Mouse (Mus musculus): ENCODE measurements around the gene Slc22a6. TPM values are rescaled to one million over a fixed set of nuclear protein-coding genes. Genes with fewer than 3 reads are reported as not detected.

The Slc22a6 gene
- total RNA-seq, 2 experiments from 2014 or later: 0.17 TPM; not detected in 1

DNA sequence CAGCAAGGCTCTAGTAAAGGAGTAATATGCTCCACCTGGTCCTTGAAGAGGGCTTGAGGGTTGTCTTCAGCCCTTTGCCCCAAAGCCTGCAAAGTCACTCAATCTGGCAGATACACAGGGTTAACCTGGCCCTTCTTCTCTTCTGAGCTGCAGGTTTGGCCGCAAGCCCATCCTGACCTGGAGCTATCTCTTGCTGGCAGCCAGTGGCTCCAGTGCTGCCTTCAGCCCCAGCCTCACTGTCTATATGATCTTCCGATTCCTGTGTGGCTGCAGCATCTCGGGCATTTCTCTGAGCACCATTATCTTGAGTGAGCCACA lies 12.6 kb upstream of the Slc22a6 start:
- DNase-seq (ENCODE audit: low spot score in 2 of 2): no peak

DNA sequence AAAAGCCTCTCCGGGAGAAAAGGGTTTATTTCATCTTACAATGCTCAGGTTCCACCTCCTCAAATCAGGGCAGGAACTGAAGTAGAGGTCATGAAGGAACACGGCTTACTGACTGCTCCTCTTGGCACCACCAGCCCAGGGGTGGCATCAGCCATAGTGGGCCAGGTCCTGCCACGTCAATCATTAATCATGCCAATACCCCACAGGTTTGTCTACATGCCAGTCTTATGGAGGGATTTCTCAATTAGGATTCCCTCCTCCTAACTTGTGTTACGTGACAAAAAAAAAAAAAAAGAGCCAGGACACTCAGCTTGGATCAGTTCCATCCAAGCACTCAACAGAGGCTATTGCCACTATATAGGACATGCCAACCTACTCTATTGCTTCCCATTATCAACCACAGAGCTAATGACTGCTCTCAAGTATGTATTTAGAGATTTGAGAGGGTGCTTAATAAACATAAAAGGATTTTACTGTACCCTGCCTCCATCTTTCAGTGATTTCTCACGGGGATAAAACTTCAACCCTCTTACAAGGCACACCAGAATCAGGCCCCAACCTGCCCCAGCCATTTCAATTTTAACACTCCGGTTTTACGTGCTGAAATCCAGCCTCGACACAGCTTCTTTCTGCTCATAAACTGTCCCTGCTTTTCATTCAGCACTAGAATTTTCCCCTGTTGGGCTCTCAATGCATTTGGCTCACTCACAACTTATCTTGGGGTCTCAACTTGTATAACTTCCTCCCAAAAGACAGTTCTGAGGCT lies 6.3 kb upstream of the Slc22a6 start:
- no peak for DNase-seq (ENCODE audit: low spot score in 2 of 2)

DNA sequence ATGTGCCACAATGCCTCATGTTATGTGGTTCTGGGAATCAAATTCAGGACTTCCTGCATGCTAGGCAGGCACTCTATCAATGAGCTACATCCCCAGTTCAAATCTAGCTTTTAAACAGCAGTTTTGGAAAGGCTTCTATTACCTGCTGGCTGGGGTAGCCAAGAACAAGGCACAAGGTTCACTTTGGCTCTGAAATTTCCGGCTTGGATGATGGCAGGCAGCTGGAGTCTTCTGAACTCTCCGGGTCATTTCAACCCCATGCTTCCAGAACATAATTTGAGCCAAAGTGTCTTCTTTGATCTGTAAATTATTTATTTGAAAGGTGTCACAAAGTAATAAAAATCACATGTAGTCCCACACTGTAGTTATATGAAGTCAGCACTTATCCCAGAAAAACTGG lies 4.7 kb upstream of the Slc22a6 start:
- DNase-seq (ENCODE audit: low spot score in 2 of 2): no peak

DNA sequence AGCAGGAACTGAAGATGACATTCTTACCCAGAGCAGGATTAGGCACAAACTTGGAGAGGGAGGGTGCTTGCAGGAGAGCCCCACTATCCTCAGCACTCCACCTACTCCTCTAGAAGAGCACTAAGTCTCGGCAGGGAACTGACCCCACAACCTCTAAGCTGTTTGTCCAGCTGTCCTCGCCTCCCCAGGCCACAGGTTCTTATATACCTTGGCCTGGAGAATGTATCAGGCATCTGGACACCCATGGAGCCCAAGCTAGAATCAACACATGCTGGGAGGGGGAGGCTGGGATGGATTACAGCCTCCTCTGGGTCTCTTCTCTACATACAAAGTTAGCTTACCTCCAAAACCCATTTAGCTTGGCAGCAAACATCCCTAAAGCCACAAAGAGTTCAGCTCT lies 3.5 kb upstream of the Slc22a6 start:
- no peak for DNase-seq (ENCODE audit: low spot score in 2 of 2)

DNA sequence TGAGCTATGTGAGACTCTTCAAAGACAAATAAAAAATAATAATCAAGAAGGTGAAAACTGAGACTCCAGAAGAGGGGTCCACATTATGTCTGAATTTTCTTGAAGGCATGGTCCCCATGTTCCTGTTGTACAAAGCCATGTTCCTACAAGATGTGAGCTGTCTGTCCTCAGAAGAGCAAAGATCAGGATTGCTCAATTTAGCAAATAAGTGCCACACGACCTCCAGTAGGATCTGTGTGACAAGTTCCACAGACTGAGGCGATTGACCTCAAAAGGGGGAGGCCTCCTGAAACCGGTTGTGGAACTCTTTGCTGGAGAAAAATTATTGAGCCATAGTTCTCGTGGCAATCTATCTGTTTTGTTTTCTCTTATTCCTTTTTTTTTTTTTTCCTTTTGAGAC lies 1.5 kb upstream of the Slc22a6 start:
- DNase-seq (ENCODE audit: low spot score in 2 of 2): no peak

DNA sequence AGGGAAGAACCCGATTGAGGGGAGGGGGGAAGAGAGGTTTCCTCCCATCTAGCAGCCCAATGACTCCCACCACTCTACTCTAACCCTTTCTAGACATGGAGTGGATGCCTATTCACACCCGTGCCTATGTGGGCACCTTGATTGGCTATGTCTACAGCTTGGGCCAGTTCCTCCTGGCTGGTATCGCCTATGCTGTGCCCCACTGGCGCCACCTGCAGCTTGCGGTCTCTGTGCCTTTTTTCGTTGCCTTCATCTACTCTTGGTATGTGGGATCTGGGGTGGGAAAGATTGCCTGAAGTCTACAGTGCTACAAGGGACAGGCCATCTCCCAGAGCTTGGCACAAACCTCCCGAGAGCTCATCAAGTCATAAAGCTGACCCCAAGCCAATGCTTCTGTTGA lies 3.3 kb downstream of the Slc22a6 start:
- no peak for DNase-seq (ENCODE audit: low spot score in 2 of 2)

DNA sequence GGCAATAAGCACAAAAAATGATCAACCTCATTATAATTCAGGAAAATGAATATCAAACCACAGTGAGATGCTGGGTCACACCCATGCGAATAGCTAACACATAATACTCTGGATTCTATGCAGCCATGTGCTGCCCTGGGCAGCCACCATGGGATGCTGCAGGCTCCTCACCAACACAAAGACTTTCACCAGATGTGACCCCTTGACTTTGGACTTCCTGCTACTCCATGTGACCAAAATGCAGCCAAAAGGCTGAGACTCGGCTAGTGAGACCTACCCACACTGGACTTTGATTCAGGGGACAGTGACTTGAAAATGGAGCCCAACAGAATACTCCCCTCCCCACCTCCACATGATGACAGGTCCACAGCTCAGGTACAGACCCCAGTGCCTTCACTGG lies 12.4 kb downstream of the Slc22a6 start:
- no peak for DNase-seq (ENCODE audit: low spot score in 2 of 2)

DNA sequence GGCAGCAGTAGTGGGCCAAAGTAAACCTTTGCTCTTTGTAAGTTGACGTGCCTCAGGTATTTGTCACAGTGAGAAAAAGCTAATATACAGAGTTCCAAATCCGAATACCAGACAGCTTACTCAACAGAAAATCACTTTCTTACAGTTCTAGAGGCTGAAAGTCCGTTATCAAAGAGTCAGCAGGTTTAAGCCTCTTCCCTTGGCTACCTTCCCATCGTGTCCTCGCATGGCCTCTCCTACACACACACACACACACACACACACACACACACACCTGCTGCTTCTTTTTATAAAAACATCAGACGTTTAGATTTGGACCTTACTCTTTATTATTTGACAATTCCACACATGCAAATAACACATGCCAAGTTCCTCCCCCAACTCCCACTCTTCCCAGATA lies 13.0 kb downstream of the Slc22a6 start:
- DNase-seq (ENCODE audit: low spot score in 2 of 2): no peak

DNA sequence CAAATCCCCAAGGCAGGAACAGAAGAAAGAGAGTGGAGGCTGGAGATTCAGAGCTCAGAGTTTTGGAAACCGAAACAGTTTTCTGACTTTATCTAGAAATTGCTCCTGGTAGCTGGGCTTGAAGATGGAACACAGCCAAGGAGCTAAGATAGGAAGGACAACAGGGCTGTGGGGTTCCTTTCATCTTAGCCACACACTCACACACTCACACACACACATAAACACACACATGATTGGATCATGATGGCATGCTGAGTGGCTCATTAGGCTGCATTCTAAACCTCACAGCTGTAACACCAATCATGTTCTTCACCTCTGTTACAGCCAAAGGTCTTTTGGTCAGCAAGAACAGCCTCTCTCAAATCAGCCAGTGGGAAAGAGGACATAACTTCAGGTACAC lies 14.2 kb downstream of the Slc22a6 start:
- no peak for DNase-seq (ENCODE audit: low spot score in 2 of 2)

DNA sequence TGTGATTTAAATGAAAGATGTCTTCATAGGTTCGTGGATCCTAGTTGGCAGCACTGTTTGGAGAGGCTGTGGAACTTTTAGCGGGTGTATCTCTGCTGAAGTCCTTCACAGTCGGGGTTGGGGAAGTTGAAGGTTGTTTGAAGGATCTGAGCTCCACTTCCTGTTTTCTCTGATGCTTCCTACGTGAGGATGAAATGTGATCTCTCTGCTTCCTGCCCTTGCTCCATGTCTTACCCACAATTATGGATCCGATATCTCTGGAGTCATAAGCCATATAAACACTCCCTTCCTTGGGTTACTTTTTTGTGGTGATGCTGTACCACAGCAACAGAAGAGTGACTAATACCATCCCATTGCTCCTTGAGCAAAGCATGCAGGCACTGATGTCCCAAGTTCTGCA lies 24.2 kb downstream of the Slc22a6 start:
- no peak for DNase-seq (ENCODE audit: low spot score in 2 of 2)

DNA sequence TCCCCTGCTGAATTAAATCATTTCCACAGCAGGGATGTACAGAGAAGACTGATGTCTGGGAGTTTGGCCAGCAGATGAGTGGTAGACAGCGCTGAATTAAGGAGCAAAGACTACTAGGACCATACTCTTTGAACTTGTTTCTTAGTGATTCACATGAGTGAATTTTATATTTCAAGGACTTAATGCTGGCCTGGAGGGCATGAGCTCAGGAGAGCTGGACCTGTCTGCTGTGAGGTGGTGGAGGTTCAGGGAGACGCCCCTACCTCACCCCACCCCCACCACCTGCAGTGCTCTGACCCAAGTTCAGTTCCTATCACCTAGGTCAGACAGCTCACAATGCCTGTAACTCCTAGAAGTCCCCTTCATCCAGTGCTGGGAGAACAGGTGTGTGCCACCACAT lies 28.6 kb downstream of the Slc22a6 start:
- DNase-seq (ENCODE audit: low spot score in 2 of 2): no peak

DNA sequence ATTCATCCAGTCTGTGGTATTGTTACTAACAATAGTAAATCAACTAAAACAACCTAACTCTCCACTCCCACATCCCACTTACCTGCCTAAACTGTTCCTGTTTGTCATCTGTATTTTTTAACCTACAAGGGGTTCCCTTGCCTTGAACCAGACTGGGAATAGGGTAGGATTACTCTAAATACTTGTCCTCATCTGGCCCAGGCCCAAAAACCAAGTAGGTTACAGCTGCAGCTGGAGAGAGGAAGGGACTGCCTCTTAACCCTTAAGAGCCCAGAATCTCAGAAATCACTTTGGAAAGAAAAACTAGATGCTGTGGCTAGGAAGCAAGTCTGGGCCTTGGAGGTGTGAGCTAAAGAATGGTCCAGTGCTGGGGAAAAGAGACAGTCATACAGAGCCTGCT lies 38.0 kb downstream of the Slc22a6 start:
- DNase-seq (ENCODE audit: low spot score in 2 of 2): no peak

DNA sequence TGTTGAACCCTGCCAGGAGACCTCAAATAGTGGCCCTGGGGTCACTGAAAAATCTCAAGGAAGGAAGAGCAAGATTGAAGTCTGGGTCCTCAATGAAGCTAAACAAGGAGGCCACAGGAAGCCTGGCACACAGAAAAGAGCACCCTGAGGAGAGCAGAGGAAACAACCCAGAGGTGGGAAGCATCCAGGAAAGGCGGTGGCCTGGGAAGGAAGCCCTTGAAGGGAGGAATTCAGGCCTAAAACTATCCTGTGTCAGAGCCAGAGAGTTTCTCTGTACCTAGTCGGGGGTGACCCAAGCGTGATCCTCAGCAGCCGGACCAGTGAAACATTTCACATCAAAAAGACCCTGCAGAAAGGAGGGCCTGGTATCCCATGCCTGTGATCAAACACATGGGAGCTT lies 38.5 kb downstream of the Slc22a6 start:
- no peak for DNase-seq (ENCODE audit: low spot score in 2 of 2)

DNA sequence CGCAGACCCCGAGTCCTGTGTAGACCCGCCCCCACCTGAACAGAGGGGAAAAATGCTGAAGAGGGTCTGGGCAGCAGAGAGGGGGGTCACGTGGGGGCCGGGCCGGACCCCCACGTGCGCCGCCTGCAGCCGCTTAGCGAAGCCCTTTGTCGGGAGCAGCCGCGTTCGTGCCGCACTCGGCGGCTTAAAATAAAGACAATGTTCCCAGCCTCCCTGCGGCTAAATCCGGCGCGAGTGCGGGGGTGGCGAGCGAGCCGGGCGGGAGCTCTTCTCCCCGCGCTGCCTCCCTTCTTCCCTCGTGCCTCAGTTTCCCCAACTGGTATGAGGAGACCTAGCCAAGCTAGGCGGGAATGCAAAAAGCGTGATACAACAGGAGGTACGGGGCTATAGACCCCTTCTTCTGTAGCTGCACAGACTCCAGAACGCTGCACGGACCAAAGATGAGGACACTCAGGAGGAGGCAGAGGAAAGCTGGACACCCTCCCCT lies 44.0 kb downstream of the Slc22a6 start:
- peak in 1 of 2 experiments; percentile 33 for DNase-seq (ENCODE audit: low spot score in 2 of 2)

DNA sequence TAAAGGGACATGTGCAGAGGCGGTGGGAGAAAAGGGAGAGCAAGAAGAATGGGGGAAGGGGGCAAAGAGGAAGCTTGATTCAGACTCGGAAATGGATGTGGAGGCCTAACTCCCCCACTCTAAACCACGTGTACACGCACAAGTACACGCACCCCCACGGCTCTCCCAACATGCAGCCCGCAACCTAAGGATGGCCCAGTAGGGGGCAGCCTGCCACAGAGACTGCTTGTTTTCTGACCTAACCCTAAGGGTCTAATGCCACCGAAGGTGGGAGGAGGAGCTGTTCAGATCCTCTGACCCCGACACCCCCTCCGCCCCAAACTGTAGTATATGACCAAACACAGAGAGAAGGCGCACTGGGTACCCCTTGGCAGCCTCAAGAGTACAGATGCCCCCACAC lies 44.5 kb downstream of the Slc22a6 start:
- DNase-seq (ENCODE audit: low spot score in 2 of 2): peak; percentile 34 to 43

DNA sequence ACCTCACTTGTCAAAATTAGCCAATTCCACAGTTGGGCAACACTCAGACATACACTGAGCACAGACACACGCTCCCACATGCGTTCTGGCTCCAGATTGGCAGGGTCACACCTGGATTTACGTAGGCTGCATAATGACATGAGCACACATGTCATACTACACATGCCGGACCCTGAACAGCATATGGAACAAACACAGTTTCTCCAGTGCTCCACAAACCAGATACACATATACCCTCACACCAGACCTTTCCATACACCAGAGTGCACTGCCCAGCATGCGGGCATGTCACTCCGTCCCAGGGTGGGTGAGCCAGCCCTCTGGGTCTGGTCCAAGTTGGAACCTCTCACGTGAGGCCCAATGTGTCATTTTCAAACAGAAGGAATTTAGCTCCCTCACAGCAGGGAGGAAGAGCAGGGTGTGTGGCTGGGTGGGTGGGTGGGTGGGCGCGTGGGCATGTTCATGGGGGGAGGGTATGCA lies 45.6 kb downstream of the Slc22a6 start, which contains the start of gene Chrm1:
Gene Chrm1 (plus strand): TSS at position 430 of the 480 bp plus-strand sequence.
- no peak for DNase-seq (ENCODE audit: low spot score in 2 of 2)

DNA sequence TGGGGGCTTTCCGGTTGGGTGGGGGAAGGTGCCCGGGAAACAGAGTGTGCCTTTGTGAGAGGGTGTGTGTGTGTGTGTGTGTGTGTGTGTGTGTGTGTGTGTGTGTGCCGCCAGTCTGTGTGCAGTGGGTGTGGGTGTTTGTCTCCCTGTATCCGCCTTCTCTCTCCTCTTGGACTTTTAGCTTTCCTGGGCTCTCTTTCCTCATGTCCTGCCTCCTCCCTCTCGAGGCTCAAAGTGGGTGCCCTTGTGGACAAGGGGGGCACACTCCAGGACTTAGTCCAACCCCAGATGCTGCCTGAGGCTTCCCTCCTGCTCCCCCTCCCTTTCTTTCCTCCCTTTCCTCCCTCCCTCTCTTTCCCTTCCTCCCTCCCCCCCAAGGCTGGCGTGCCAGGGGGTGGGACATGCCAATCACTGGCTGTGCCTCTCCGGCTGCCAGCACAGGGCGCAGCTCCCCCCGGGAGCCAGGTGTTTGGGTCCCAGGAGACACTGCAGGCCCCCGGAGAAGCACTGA lies 46.1 kb downstream of the Slc22a6 start:
- no peak for DNase-seq (ENCODE audit: low spot score in 2 of 2)

DNA sequence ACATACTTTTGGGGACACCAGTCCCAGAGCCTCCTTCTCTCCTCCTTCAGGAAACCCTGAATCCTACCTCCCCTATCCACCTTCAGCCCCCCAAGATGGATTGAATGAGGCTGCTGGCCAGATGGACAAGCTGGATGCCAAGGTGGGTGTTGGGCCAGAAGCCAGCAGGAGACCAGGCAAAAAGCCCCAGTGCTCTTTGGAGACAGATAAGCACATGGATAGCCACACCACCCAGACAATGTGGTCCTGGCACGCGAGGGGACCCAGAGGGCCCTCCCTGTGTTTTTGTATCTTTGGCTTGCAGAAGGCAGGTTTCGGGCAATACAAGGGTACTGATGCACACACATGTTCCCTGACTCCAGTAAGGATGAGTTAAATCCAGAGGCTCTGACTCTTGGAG lies 47.0 kb downstream of the Slc22a6 start:
- no peak for DNase-seq (ENCODE audit: low spot score in 2 of 2)

DNA sequence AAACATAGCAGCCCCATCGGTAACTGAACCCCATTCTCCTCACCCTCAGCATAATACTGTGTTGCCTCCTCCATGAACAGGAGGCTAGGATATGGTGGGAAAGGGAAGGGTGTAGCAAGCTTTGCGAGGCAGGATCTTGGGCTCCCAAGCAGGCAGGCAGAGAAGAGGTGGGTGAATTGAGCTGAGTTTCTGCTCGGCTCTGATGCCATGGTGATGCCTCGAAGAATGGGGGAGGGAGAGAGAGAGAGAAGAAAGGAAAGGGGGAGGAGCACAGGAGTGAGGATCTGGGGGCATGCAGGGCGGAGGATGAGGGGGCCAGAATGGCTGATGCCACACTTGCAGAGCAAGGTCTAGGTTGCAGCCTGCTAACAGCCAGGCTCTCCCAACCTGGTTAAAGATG lies 47.9 kb downstream of the Slc22a6 start:
- DNase-seq (ENCODE audit: low spot score in 2 of 2): no peak

DNA sequence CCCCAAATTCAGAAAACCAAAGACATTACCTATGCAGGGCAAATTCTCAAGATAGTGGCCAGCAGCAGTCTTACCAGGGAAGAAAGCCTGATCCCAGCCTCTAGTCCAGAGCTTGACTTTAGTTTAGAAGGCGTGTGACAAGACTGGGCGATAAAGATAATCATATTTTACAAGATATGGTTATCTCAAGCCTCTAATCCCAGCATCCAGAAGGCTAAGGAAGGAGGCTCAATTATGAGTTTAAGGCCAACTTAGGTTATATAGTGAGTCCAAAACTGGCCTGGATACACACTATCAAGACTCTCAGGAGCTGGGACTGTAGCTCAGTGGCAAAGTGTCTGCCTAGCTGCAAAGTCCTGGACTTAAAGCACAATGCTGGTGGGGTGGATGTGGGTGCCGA lies 55.0 kb downstream of the Slc22a6 start:
- DNase-seq (ENCODE audit: low spot score in 2 of 2): no peak

DNA sequence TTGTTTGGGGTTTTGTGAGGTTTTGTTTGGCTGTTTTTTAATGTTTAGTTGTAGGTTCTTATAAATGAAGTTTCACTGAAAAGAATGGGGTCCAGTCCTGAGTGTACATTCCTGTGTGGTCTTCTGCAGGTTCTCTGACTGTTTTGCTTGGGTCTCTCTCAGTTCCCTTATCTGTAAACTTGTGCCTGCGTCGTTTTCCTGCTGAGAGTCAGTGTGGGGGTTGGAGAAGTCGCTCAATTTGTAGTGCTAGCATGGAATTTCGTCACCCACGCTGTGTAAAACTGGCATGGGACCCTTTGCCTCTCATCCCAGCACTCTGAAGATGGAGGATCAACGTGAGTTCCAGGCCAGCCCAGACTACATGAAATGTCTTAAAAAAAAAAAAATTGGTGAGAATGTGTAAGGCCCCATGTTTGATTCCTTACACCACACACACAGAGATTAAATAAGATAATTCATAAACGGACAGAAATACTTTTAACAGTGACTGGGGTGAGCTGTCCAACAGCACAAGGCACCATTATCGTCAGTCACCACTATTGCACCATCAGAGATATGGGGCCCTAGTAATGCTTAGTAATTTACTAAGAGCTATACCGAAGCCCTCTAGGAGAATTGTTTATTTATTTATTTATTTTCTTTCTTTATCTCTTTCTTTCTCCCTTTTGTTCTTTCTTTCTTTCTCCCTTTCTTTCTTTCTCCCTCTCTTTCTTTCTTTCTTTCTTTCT lies 55.7 kb downstream of the Slc22a6 start:
- no peak for DNase-seq (ENCODE audit: low spot score in 2 of 2)

Measured in adrenal gland, adult 18-20 months (tissue).